Mouse (Mus musculus) cortical plate, adult 2 months (tissue): ENCODE data around the gene Mx1.

Experiments used
- CTCF ChIP-seq: fragments of 200-500 bp; IDR thresholded peaks from 2 replicates; pipeline ENCODE4 v1.5.1; 2011; ENCODE audit warnings: mild to moderate bottlenecking, control low read depth, low read length; ENCODE audit not compliant: insufficient read depth; ENCODE audit errors: extremely low read depth
- POLR2A ChIP-seq: fragments of 200-500 bp; IDR thresholded peaks from 2 replicates; pipeline ENCODE4 v1.6.1; 2011; ENCODE audit warnings: mild to moderate bottlenecking, low read length, control low read depth; ENCODE audit not compliant: insufficient read depth; ENCODE audit errors: extremely low read depth

- TF ChIP-seq CTCF (no peak), POLR2A (no peak)
Observed at GRCm38 (mm10) chr16:97399991-97400390, 62.7 kb downstream of the Mx1 start.
